Mouse (Mus musculus): Measurements from ENCODE around the gene Wfdc8.
"Not testable (repeated sequence)": the region's sequence is repeated elsewhere in the genome, so short reads cannot be mapped to it uniquely, and the experiment has no call there.

The Wfdc8 gene

GRCm38 (mm10) chr2:164613471-164613870 is at the start of gene Wfdc8, which contains the start of gene Wfdc6b:
Wfdc8 (minus strand) TSS chr2:164613626.
Wfdc6b (plus strand) TSS chr2:164613522.
- DNase-seq (ENCODE audit: low spot score in 2 of 2): peak in 1 of 2 experiments; percentile 43

- no peak for DNase-seq (ENCODE audit: low spot score in 2 of 2)
Measured at GRCm38 (mm10) chr2:164656483-164656882, 43.1 kb upstream of the Wfdc8 start, which contains the start of gene Wfdc9. Wfdc9 (minus strand) TSS chr2:164656583.

- peak; percentile 29 to 36 for DNase-seq (ENCODE audit: low spot score in 2 of 2)
Measured at GRCm38 (mm10) chr2:164655858-164656257, 42.4 kb upstream of the Wfdc8 start, which contains the start of gene Wfdc10. Wfdc10 (plus strand) TSS chr2:164656046.

- no peak for DNase-seq (ENCODE audit: low spot score in 2 of 2)
Measured at GRCm38 (mm10) chr2:164641881-164642673, 28.7 kb upstream of the Wfdc8 start.

- DNase-seq (ENCODE audit: low spot score in 2 of 2): no peak
Measured at GRCm38 (mm10) chr2:164641129-164641528, 27.7 kb upstream of the Wfdc8 start.

GRCm38 (mm10) chr2:164638696-164639095 is 25.3 kb upstream of the Wfdc8 start, which contains the start of gene Wfdc16:
Wfdc16 (minus strand) TSS chr2:164638796.
- DNase-seq (ENCODE audit: low spot score in 2 of 2): no peak

- no peak for DNase-seq (ENCODE audit: low spot score in 2 of 2)
Measured at GRCm38 (mm10) chr2:164635266-164635665, 21.8 kb upstream of the Wfdc8 start.

- no peak for DNase-seq (ENCODE audit: low spot score in 2 of 2)
Measured at GRCm38 (mm10) chr2:164621775-164622174, 8.3 kb upstream of the Wfdc8 start.

GRCm38 (mm10) chr2:164619050-164619449 is 5.6 kb upstream of the Wfdc8 start:
- no peak for DNase-seq (ENCODE audit: low spot score in 2 of 2)

GRCm38 (mm10) chr2:164615386-164615785 is 2.0 kb upstream of the Wfdc8 start:
- DNase-seq (ENCODE audit: low spot score in 2 of 2): no peak

GRCm38 (mm10) chr2:164608781-164609180 is 4.6 kb downstream of the Wfdc8 start:
- no peak for DNase-seq (ENCODE audit: low spot score in 2 of 2)

- DNase-seq (ENCODE audit: low spot score in 2 of 2): no peak
Measured at GRCm38 (mm10) chr2:164604411-164604810, 9.0 kb downstream of the Wfdc8 start.

- DNase-seq (ENCODE audit: low spot score in 2 of 2): no peak
Measured at GRCm38 (mm10) chr2:164603482-164603881, 9.9 kb downstream of the Wfdc8 start.

GRCm38 (mm10) chr2:164600179-164600578 is 13.2 kb downstream of the Wfdc8 start:
- DNase-seq (ENCODE audit: low spot score in 2 of 2): no peak

GRCm38 (mm10) chr2:164593494-164593893 is 19.9 kb downstream of the Wfdc8 start, which contains the start of gene Eppin:
Eppin (minus strand) TSS chr2:164593594.
- no peak for DNase-seq (ENCODE audit: low spot score in 2 of 2)

GRCm38 (mm10) chr2:164592014-164592413 is 21.4 kb downstream of the Wfdc8 start:
- DNase-seq (ENCODE audit: low spot score in 2 of 2): no peak

- DNase-seq (ENCODE audit: low spot score in 2 of 2): peak in 1 of 2 experiments; percentile 19
Measured at GRCm38 (mm10) chr2:164585025-164585725, 28.3 kb downstream of the Wfdc8 start, which contains the start of gene Wfdc6a. Wfdc6a (minus strand) TSS chr2:164585447.

- DNase-seq (ENCODE audit: low spot score in 2 of 2): not testable (repeated sequence)
Measured at GRCm38 (mm10) chr2:164573359-164573758, 40.1 kb downstream of the Wfdc8 start, which contains the start of gene Spint3. Spint3 (minus strand) TSS chr2:164573459.

- peak; percentile 38 to 63 for DNase-seq (ENCODE audit: low spot score in 2 of 2)
Measured at GRCm38 (mm10) chr2:164567460-164567859, 46.0 kb downstream of the Wfdc8 start.

GRCm38 (mm10) chr2:164566997-164567396 is 46.4 kb downstream of the Wfdc8 start:
- no peak for DNase-seq (ENCODE audit: low spot score in 2 of 2)

- DNase-seq (ENCODE audit: low spot score in 2 of 2): no peak
Measured at GRCm38 (mm10) chr2:164564346-164564745, 49.1 kb downstream of the Wfdc8 start.

GRCm38 (mm10) chr2:164563339-164564038 is 49.9 kb downstream of the Wfdc8 start:
- peak; percentile 39 to 52 for DNase-seq (ENCODE audit: low spot score in 2 of 2)
